Mouse (Mus musculus) forebrain, embryonic 16.5 days (tissue): ENCODE measurements at regions not wholly inside any gene's neighbourhood (a gene's known extent, or its start where the extent isn't known, plus 50 kb on each side); places are given as distances from the start of the nearest gene placed in this dataset.

ENCODE experiments used
- ATAC-seq: fragments of 200-750 bp; cut with Nextera tagmentation; 2 replicates; pipeline ENCODE4 v1.8.0; 2017; ENCODE audit warnings: mild to moderate bottlenecking, moderate library complexity
- H3K27ac ChIP-seq: fragments of 300-500 bp; sonication (generic); 2 replicates; pipeline ENCODE4 v1.5.1; 2014; ENCODE audit warnings: low read length, control low read depth
- H3K27me3 ChIP-seq: fragments of 300-500 bp; sonication (generic); replicated peaks from 2 replicates; pipeline ENCODE4 v1.6.1; 2014; ENCODE audit warnings: low read length; ENCODE audit not compliant: control insufficient read depth, insufficient read depth
- H3K36me3 ChIP-seq: fragments of 300-500 bp; sonication (generic); 2 replicates; pipeline ENCODE4 v1.6.1; 2014; ENCODE audit not compliant: control insufficient read depth, insufficient read depth
- H3K4me1 ChIP-seq: fragments of 300-500 bp; sonication (generic); replicated peaks from 2 replicates; pipeline ENCODE4 v1.6.1; 2014; ENCODE audit warnings: low read length; ENCODE audit not compliant: control insufficient read depth, insufficient read depth
- H3K4me2 ChIP-seq: fragments of 300-500 bp; sonication (generic); 2 replicates; pipeline ENCODE4 v1.6.1; 2014; ENCODE audit warnings: mild to moderate bottlenecking, low read length, control low read depth
- H3K4me3 ChIP-seq: fragments of 300-500 bp; sonication (generic); replicated peaks from 2 replicates; pipeline ENCODE4 v1.5.1; 2014; ENCODE audit warnings: mild to moderate bottlenecking, low read length, control low read depth
- H3K9ac ChIP-seq: fragments of 300-500 bp; sonication (generic); replicated peaks from 2 replicates; pipeline ENCODE4 v1.6.1; 2014; ENCODE audit warnings: low read depth, low read length, control low read depth
- H3K9me3 ChIP-seq: fragments of 300-500 bp; sonication (generic); 2 replicates; pipeline ENCODE4 v1.6.1; 2016; ENCODE audit warnings: low read length; ENCODE audit not compliant: control insufficient read depth
- WGBS: fragments of 180-500 bp; shearing (Covaris S2); extraction: QIAGEN DNeasy Blood & Tissue Kit; methylation state at CpG from one replicate; pipeline ENCODE4 v1.1.7; 2014; 5-methylcytosine and 5-hydroxymethylcytosine counted together

DNA sequence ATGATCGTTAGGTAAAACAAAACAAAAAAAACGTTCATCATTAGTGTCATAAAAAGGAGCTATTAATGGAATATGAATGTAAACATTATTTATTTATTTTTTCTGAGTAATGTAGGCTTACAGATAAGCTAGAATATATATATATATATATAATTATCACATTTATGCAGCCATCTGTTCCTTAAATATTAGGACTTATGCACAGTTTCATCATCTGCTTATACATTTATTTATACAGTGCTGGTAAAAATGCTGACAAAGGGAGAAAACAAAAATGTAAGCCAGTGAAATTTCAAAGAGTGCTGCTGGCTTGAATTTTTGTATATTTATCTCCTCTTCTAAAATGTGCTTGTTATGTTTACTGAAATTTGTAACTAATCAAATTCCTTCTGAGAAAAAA lies 4841.7 kb upstream of the Gm7489 start:
- Histone ChIP-seq H3K36me3 (no peaks in the 10 kb centered on the region), H3K4me1 (no peaks in the 10 kb centered on the region), H3K9ac (no peak overlapping the region), H3K4me2 (no peak overlapping the region), H3K27ac (no peak overlapping the region), H3K27me3 (no peaks in the 10 kb centered on the region), H3K9me3 (no peaks in the 10 kb centered on the region), H3K4me3 (no peak overlapping the region)
- WGBS = 57% methylated on average over 2 of the region's 2 CpGs
- ATAC-seq = peak; percentile 66; the same call in 1 of the 2 replicates

DNA sequence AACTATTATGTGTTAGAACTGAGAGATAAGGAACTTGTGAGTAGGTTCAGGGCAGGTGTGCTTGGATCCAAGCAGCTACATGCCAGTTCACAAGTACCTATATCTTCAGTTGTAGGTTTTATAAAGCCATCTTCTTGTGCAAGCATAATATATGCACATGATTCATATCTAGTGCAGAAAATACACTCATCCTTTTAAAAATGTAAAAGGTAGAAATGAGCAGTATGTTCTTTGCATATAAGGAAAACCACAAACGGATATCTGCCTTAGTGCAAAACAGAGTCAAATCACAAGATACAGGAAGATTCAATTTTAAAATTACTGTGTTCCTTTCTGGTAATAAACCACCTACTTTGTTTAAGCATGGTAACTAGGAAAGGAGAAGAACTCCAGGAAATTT lies 4819.6 kb upstream of the Gm7489 start:
- no peak overlapping the region for H3K4me2 ChIP-seq
- no peak overlapping the region for H3K27ac ChIP-seq
- no peak overlapping the region for H3K4me3 ChIP-seq
- WGBS = 89% methylated on average over 1 of the region's 1 CpGs
- H3K27me3 ChIP-seq = no peaks in the 10 kb centered on the region
- H3K9ac ChIP-seq = no peak overlapping the region
- H3K4me1 ChIP-seq = no peaks in the 10 kb centered on the region
- no peaks in the 10 kb centered on the region for H3K9me3 ChIP-seq
- ATAC-seq = no peak
- H3K36me3 ChIP-seq = no peaks in the 10 kb centered on the region

DNA sequence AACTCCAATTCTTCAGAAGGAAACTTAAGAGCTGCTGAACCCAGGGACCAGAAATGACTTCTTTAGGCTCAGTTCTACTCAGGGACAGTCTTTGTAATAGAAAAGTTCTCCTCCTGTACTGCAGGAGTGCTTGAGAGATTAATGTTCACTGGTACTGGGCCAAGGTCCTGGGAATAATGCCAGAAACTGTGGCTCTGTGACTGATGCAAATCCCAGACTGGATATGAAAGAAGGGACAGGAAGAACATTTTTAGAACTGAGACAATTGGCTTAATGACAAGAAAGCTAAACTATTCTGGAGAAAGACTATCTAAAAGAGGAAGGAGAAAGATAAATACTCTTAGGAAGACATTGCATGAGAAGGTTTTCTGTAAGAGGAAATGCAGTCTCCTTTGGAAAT lies 4818.8 kb upstream of the Gm7489 start:
- Histone ChIP-seq H3K4me3 (no peak overlapping the region), H3K9me3 (no peaks in the 10 kb centered on the region), H3K9ac (no peak overlapping the region), H3K36me3 (no peaks in the 10 kb centered on the region), H3K4me1 (no peaks in the 10 kb centered on the region), H3K27me3 (no peaks in the 10 kb centered on the region), H3K27ac (no peak overlapping the region), H3K4me2 (no peak overlapping the region)
- ATAC-seq = no peak

DNA sequence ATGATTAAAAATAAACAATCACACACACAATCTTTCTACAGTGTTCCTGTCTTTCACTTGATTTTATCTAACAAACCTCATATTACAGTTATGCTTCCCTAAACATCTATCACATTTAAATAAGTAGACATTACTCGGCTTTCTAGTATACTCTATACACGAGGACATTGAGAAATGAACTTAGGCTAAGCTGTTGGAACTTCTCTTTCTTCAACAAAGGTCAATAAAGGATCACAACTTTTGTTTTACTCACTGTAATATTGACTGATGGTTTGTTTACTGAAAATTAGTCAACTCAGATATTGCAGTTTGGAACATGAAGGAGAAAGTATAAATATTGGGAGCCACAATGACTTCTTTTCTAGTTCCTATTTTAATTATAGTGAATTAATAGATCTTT lies 4818.3 kb upstream of the Gm7489 start:
- Histone ChIP-seq H3K4me2 (no peak overlapping the region), H3K36me3 (no peaks in the 10 kb centered on the region)

More for the DNA sequence above, 4818.3 kb upstream of the Gm7489 start:
- no peak overlapping the region for H3K27ac ChIP-seq
- H3K4me1 ChIP-seq = no peaks in the 10 kb centered on the region
- 77% methylated on average over 2 of the region's 2 CpGs for WGBS
- ATAC-seq = no peak
- no peak overlapping the region for H3K4me3 ChIP-seq
- no peaks in the 10 kb centered on the region for H3K27me3 ChIP-seq
- no peaks in the 10 kb centered on the region for H3K9me3 ChIP-seq
- H3K9ac ChIP-seq = no peak overlapping the region
